Mouse (Mus musculus) adrenal gland, adult 8-10 months (tissue): Measurements from ENCODE around the gene Olfr963. TPM values are rescaled to one million over a fixed set of nuclear protein-coding genes. Genes with fewer than 3 reads are reported as not detected.
"Not testable (repeated sequence)": the region's sequence is repeated elsewhere in the genome, so short reads cannot be mapped to it uniquely, and the experiment has no call there.

ENCODE experiments used
- DNase-seq: peaks from one replicate; pipeline ENCODE4 v3.0.0; 2022
- total RNA-seq, 4 experiments: library from RNA; stranded (reverse); gene quantifications; 2 replicates each; pipeline ENCODE4 v1.2.4; 2022

The Olfr963 gene
- not detected for total RNA-seq

GRCm38 (mm10) chr9:39666905-39667304, at the start of gene Olfr963:
Gene Olfr963, plus strand, starts transcription at chr9:39667205.
- DNase-seq, result no peak

DNA sequence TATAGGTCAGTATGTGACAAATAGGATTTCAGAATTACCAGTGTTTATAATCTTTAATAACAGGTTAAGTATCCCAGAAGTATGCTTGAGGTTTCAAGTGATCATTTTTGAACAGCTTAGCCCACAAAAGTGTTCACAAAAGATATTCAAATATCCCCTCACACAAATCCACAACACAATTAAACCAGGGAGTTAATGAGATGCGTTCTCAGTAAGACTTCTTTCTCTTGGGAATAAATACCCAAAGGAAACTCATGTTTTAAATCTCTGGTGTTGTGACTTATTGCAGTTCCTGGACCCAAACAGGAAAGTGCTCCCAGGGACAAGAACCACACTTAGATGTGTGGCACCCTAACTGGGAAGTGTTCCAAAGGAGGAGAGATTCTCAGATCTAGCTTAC, 45.9 kb upstream of the Olfr963 start, which contains the start of gene Olfr960:
Gene Olfr960, plus strand, starts transcription at position 301 of the 400 bp plus-strand sequence.
- DNase-seq, result no peak

GRCm38 (mm10) chr9:39623783-39624182, 43.2 kb upstream of the Olfr963 start:
- DNase-seq, result no peak

GRCm38 (mm10) chr9:39624711-39625110, 42.3 kb upstream of the Olfr963 start:
- no peak for DNase-seq

DNA sequence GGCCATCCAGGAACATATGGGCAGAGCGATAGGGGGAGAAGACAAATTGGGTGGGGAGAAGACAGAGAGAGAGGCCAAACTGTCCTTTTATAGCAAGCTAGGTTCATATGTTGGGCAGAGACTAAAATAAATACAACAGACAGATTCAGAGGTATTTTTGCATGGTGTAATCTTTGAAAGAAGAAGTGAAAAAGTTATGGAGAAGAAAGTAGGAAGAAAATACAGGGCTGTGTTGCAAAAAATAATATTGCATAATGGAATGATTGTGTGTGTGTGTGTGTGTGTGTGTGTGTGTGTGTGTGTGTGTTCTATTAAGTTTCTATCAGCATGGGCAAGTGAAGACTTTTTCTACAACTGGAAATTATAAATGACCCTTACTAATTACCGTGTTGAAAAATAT, 37.9 kb upstream of the Olfr963 start:
- DNase-seq, result no peak

DNA sequence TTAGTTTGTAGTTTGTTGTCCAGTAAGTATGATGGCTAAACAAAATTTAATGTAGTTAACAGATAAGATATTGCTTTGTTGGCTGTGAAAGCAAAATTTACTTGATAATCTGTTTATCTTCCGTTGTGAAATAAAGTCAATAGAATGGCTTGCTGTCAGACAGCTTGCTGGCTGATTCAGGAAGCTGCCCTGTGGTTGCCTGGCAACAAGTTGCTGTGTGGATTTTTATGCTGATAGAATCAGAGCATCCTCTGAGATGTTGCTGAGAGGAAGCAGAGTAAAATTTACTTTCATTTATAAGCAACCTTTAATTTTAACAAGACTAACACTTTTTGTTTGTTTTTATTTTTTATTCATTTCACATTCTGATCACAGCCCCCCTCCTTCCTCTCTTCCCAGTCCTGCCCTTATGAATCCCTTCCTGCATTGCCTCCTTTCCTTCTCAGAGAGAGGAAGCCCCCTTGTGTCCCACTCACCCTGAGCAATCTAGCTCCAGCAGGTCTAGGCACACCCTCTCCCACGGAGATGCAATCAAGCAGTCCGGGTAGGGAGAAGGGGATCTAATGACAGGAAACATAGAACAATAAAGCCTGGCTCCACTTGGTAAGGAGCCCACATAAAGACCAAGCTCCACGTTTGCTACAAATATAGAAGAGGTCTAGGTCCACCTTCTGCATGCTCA, 33.0 kb upstream of the Olfr963 start:
- no peak for DNase-seq

- DNase-seq, result no peak
Measured at GRCm38 (mm10) chr9:39644785-39645184, 22.2 kb upstream of the Olfr963 start, which contains the start of gene Olfr961. Gene Olfr961, plus strand, starts transcription at chr9:39645085.

GRCm38 (mm10) chr9:39647382-39647781, 19.6 kb upstream of the Olfr963 start:
- DNase-seq, result no peak

DNA sequence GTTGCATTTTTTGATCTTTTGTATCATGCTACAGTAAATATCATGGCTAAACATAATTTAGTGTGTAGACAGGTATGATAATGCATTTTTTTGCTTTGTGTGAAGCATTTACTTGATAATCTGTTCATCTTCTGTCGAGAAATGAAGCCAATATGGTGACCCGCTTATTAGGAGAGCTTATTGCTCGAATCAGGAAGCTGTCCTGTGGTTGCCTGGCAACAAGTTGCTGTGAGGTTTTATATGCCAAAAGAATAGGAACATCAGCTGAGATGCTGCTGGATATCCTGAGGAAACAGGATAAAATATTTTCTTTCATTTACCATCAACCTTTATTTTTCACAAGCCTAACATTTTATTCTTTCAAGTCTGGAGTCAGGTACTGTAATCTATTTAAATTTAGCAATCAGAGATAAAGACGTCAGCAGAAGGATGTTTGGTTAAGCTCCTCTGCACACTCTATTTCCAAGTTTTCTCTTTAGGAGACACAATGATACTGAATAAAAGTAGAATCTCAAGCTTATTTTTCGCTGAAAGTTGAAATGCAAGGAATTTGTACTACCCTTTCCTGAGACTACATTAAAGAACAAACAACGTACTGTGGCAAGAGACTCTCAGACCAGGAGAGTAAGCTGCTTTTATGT, 12.1 kb upstream of the Olfr963 start:
- DNase-seq, result no peak

- DNase-seq, result no peak
Measured at GRCm38 (mm10) chr9:39669723-39670122, 2.7 kb downstream of the Olfr963 start.

DNA sequence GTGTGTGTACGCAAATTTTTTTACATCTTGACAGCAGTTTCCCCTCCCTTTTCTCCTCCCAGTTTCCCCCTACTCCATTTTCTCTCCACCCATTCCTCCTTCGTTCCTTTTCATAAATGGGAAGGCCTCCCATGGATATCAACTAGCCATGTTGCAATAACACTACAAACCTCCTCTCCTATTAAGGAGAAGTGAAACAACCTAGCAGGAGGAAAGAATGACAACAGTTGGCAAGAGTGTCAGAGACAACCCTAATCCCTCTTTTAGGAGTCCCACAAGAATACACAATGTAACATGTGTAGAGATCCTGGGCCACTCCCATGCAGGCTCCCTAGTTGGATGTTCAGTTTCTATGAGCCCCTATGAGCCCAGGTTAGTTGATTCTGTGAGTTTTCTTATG, 7.8 kb downstream of the Olfr963 start:
- no peak for DNase-seq

- no peak for DNase-seq
Measured at GRCm38 (mm10) chr9:39678557-39678956, 11.6 kb downstream of the Olfr963 start.

DNA sequence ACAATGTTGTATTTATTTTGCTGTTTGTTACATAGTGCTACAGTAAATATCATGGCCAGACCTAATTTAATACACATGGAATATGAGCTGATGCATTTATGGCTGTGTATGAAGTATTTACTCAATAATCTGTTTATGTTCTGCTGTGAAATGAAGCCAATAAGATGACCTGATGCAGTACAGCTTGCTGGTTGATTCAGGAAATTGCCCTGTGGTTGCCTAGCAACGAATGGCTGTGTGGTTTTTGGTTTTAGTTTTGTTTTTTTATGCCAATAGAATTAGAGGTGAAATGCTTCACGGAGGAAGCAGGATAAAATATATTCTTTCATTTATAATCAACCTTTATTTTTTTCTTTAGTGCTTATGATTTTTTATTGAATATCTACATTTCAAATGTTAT, 12.3 kb downstream of the Olfr963 start:
- DNase-seq, result no peak

DNA sequence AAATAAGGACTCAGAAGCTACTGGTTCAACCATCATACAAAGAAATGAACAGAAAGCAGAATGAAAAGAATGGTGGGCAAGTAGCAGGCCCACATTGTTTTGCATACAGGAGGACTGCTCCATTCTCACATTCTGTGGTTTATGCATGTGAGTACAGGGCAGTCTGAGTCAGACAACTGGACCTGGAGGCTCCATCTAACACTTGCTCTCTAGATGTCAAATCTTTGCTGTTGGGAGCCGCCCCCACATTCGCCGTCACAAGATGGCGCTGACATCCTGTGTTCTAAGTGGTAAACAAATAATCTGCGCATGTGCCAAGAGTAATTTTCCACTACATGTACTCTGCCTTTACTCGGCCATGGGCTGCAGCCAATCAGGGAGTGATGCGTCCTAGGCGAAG, 34.1 kb downstream of the Olfr963 start:
- DNase-seq, result not testable (repeated sequence)

GRCm38 (mm10) chr9:39707017-39707416, 40.0 kb downstream of the Olfr963 start, which contains the start of gene Olfr149:
Gene Olfr149, minus strand, starts transcription at chr9:39707117.
- DNase-seq, result no peak

DNA sequence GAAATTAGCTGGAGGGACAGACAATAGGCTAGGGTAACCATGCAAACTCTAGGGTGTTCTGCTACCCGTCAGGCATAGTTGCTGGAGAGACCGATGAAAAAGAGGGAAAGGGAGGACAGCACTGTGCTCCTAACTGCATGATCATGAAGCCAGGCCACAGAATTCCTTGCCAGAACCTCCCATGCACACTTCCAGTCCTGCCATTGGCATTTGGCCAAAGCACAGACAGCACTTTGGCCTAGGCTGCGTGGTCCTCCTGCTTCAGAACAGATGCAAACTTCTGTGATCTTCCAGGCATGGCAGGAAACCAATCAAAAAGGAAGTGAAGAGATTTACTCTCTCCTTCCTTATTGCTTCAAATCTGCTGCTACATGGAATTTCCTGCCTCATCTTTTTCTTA, 42.0 kb downstream of the Olfr963 start:
- no peak for DNase-seq

- no peak for DNase-seq
Measured at GRCm38 (mm10) chr9:39711053-39711452, 44.0 kb downstream of the Olfr963 start, which contains the start of gene Olfr965. Gene Olfr965, plus strand, starts transcription at chr9:39711353.

Other genes starting within 250 kb of the Olfr963 start
- gene Olfr952, start 240.1 kb upstream of the Olfr963 start, total RNA-seq, result not detected
- not detected for gene Olfr954, start 210.5 kb upstream of the Olfr963 start, total RNA-seq
- not detected for gene Olfr955, start 195.3 kb upstream of the Olfr963 start, total RNA-seq
- not detected for gene Olfr44, start 173.2 kb upstream of the Olfr963 start, total RNA-seq
- not detected for gene Olfr957, start 151.4 kb upstream of the Olfr963 start, total RNA-seq
- not detected for gene Olfr958, start 113.2 kb upstream of the Olfr963 start, total RNA-seq
- not detected for gene Olfr959, start 91.6 kb upstream of the Olfr963 start, total RNA-seq
- 10 to 100 TPM; 14.1 to 23.1 (median 19.1) TPM for gene AW551984, start 62.8 kb upstream of the Olfr963 start, total RNA-seq
- not detected for gene Olfr148, start 56.5 kb upstream of the Olfr963 start, total RNA-seq
- not detected for gene Olfr960, start 45.8 kb upstream of the Olfr963 start, total RNA-seq
- gene Olfr961, start 22.1 kb upstream of the Olfr963 start, total RNA-seq, result not detected
- not detected for gene Olfr149, start 39.9 kb downstream of the Olfr963 start, total RNA-seq
- not detected for gene Olfr965, start 44.1 kb downstream of the Olfr963 start, total RNA-seq
- not detected for gene Olfr150, start 63.8 kb downstream of the Olfr963 start, total RNA-seq
- gene Olfr967, start 79.0 kb downstream of the Olfr963 start, total RNA-seq, result not detected
- gene Olfr968, start 116.0 kb downstream of the Olfr963 start, total RNA-seq, result not detected
- not detected for gene Olfr969, start 123.7 kb downstream of the Olfr963 start, total RNA-seq
- gene Olfr970, start 141.7 kb downstream of the Olfr963 start, total RNA-seq, result not detected
- not detected for gene Olfr971, start 169.7 kb downstream of the Olfr963 start, total RNA-seq
- not detected for gene Olfr972, start 199.2 kb downstream of the Olfr963 start, total RNA-seq
- not detected for gene Olfr229, start 240.1 kb downstream of the Olfr963 start, total RNA-seq